In genomic region chr8:61355503-61355902, GRCm38 (mm10) we compare ENCODE assay signal across 25 mouse cellular contexts.
DNase-seq lines count a peak whose midpoint lies in the region; ATAC-seq and TF ChIP-seq lines count a peak whose summit lies in the region.
"Had no signal": no experiment of that assay in that cellular context is flagged by ENCODE, and none has a peak within 500 bp of the region (broad histone marks: within the 10 kb centered on the region; RNA-seq: fewer than 3 reads in every experiment).

No protein-coding gene starts in this region.

- no peak overlapping the region for H3K4me2 ChIP-seq in heart, embryonic 11.5 days
- H3K4me2 ChIP-seq: liver, embryonic 11.5 days; lung, embryonic 15.5 days; midbrain, embryonic 11.5 days; neural tube, embryonic 12.5 days; stomach, embryonic 15.5 days had no signal

- no peak overlapping the region for H3K27ac ChIP-seq in heart, embryonic 11.5 days (ENCODE audit: low read depth, low read length)
- H3K27ac ChIP-seq in layer of hippocampus, adult 2 months: peak overlapping the region; percentile 65
- peak overlapping the region; percentile 28; the same call in 1 of the 2 replicates for H3K27ac ChIP-seq in embryonic fibroblast, embryonic 13.5 days (ENCODE audit: insufficient read depth, low read length)
- H3K27ac ChIP-seq: forebrain, embryonic 10.5 days; lung, embryonic 15.5 days; neural tube, embryonic 12.5 days; stomach, embryonic 15.5 days had no signal

- no peaks in the 10 kb centered on the region for H3K27me3 ChIP-seq in heart, embryonic 11.5 days (ENCODE audit: control insufficient read depth, insufficient read depth, low read length)
- H3K27me3 ChIP-seq: CH12.LX; lung, embryonic 15.5 days; neural tube, embryonic 12.5 days; stomach, embryonic 15.5 days had no signal

- no peaks in the 10 kb centered on the region for H3K9me3 ChIP-seq in heart, embryonic 11.5 days (replicated peaks; ENCODE audit: control insufficient read depth, low read length)
- H3K9me3 ChIP-seq: forebrain, embryonic 10.5 days; lung, embryonic 15.5 days; neural tube, embryonic 12.5 days; stomach, embryonic 15.5 days had no signal

- H3K36me3 ChIP-seq in heart, embryonic 11.5 days (ENCODE audit: control insufficient read depth, insufficient read depth, low read length): no peaks in the 10 kb centered on the region
- H3K36me3 ChIP-seq: neural tube, embryonic 12.5 days; stomach, embryonic 15.5 days had no signal

- no peak for TF ChIP-seq CTCF in layer of hippocampus, adult 2 months (conservative IDR thresholded peaks at IDR 0.05)
- TF ChIP-seq CTCF in embryonic fibroblast, embryonic 13.5 days (IDR thresholded peaks at IDR 0.05; ENCODE audit: borderline replicate concordance, insufficient read depth, low read length): no peak

- ATAC-seq in heart, embryonic 11.5 days (replicated peaks; ENCODE audit: insufficient number of reproducible peaks, low FRiP score, low TSS enrichment): no peak
- no peak for ATAC-seq in frontal cortex, adult (ENCODE audit: low TSS enrichment)
- ATAC-seq: inflammation-experienced regulatory T-cells, adult 6 months had no signal

- 69% methylated on average over 5 of the region's 5 CpGs for WGBS in heart, embryonic 11.5 days (ENCODE audit: insufficient replicate concordance)

- no peak overlapping the region for H3K9ac ChIP-seq in heart, embryonic 11.5 days (ENCODE audit: low read depth, low read length)
- H3K9ac ChIP-seq: forebrain, postnatal 0 days; lung, embryonic 15.5 days; neural tube, embryonic 12.5 days; stomach, embryonic 15.5 days had no signal

- H3K4me3 ChIP-seq in heart, embryonic 11.5 days (ENCODE audit: low read depth, low read length): no peak overlapping the region
- no peak overlapping the region for H3K4me3 ChIP-seq in layer of hippocampus, adult 2 months
- H3K4me3 ChIP-seq in embryonic fibroblast, embryonic 13.5 days (ENCODE audit: insufficient read depth, low read length): no peak overlapping the region
- H3K4me3 ChIP-seq: forebrain, embryonic 10.5 days; lung, embryonic 15.5 days; myocyte; neural tube, embryonic 12.5 days; stomach, embryonic 15.5 days had no signal

- DNase-seq in heart, adult 8-10 months (ENCODE audit: low spot score): peak; percentile 12
- no peak for DNase-seq in layer of hippocampus, adult 2 months (ENCODE audit: low spot score in 2 of 2)
- no peak for DNase-seq in layer of hippocampus, adult 18-20 months (ENCODE audit: low spot score in 2 of 2)
- DNase-seq in 416B (ENCODE audit: low read depth): peak; percentile 36
- no peak for DNase-seq in adrenal gland, postnatal 4 days (ENCODE audit: low spot score in 2 of 2)
- DNase-seq: adrenal gland, postnatal 25 days; cerebellum, adult 2 months; cerebellum, postnatal 14 days; forebrain, postnatal 0 days; gastrocnemius, postnatal 10 days; kidney, adult 11 months; kidney, postnatal 36 days; layer of hippocampus, postnatal 36 days had no signal

- no peak for TF ChIP-seq POLR2A in embryonic fibroblast, embryonic 13.5 days (IDR thresholded peaks at IDR 0.05; ENCODE audit: low read depth, low read length)

- H3K4me1 ChIP-seq in heart, embryonic 11.5 days (ENCODE audit: control insufficient read depth, insufficient read depth, low read length): peaks cover 17% of the 10 kb centered on the region
- H3K4me1 ChIP-seq in embryonic fibroblast, embryonic 13.5 days (ENCODE audit: control insufficient read depth, insufficient read depth, low read length): no peaks in the 10 kb centered on the region
- H3K4me1 ChIP-seq: lung, embryonic 15.5 days; stomach, embryonic 15.5 days had no signal

Comparison
In these comparisons a context has a peak if more than half of its experiments do, and no peak if none do; other contexts are left out.
1. DNase-seq: peak in heart, adult 8-10 months (single experiment) and 416B (single experiment); none in layer of hippocampus, adult 2 months (0 of 2), layer of hippocampus, adult 18-20 months (0 of 2) and adrenal gland, postnatal 4 days (0 of 2).